Mouse (Mus musculus) hindbrain, embryonic 16.5 days (tissue): ENCODE results near the gene Gpr39. TPM values are rescaled to one million over a fixed set of nuclear protein-coding genes. Genes with fewer than 3 reads are reported as not detected.

Experiments
- ATAC-seq: fragments of 200-750 bp; cut with Nextera tagmentation; 2 replicates; pipeline ENCODE4 v1.8.0; 2017; ENCODE audit warnings: moderate TSS enrichment, moderate library complexity
- H3K27ac ChIP-seq: fragments of 300-500 bp; sonication (generic); 2 replicates; pipeline ENCODE4 v1.5.1; 2014; ENCODE audit warnings: low read depth, mild to moderate bottlenecking, control low read depth, low read length, moderate library complexity
- H3K27me3 ChIP-seq: fragments of 300-500 bp; sonication (generic); replicated peaks from 2 replicates; pipeline ENCODE4 v1.6.1; 2014; ENCODE audit warnings: low read length; ENCODE audit not compliant: control insufficient read depth, insufficient read depth
- H3K36me3 ChIP-seq: fragments of 300-500 bp; sonication (generic); 2 replicates; pipeline ENCODE4 v1.6.1; 2014; ENCODE audit warnings: mild to moderate bottlenecking, low read length, moderate library complexity, mixed read lengths; ENCODE audit not compliant: control insufficient read depth, insufficient read depth
- H3K4me1 ChIP-seq: fragments of 300-500 bp; sonication (generic); 2 replicates; pipeline ENCODE4 v1.6.1; 2014; ENCODE audit warnings: low read depth, low read length; ENCODE audit not compliant: control insufficient read depth, insufficient read depth
- H3K4me2 ChIP-seq: fragments of 300-500 bp; sonication (generic); 2 replicates; pipeline ENCODE4 v1.6.1; 2014; ENCODE audit warnings: mild to moderate bottlenecking, low read length, control low read depth, moderate library complexity
- H3K4me3 ChIP-seq: fragments of 300-500 bp; sonication (generic); 2 replicates; pipeline ENCODE4 v1.5.1; 2014; ENCODE audit warnings: mild to moderate bottlenecking, low read length, control low read depth, moderate library complexity
- H3K9ac ChIP-seq: fragments of 300-500 bp; sonication (generic); 2 replicates; pipeline ENCODE4 v1.6.1; 2014; ENCODE audit warnings: low read depth, mild to moderate bottlenecking, control low read depth, low read length, moderate library complexity
- H3K9me3 ChIP-seq: fragments of 300-500 bp; sonication (generic); 2 replicates; pipeline ENCODE4 v1.6.1; 2014; ENCODE audit warnings: mild to moderate bottlenecking, low read length, moderate library complexity; ENCODE audit not compliant: control insufficient read depth
- WGBS: fragments of 180-500 bp; shearing (Covaris S2); extraction: QIAGEN DNeasy Blood & Tissue Kit; methylation state at CpG from one replicate; pipeline ENCODE4 v1.1.7; 2014; 5-methylcytosine and 5-hydroxymethylcytosine counted together
- polyA plus RNA-seq: library from polyadenylated mRNA; unstranded; fragments of >200 nt; fragmentation: Nextera tagmentation; extraction: Ambion mirVana; gene quantifications from 2 replicates; pipeline ENCODE4 v1.2.1, GENCODE M21; 2015

Gpr39 gene
- polyA plus RNA-seq, 1 experiment from 2014 or later, result 0.16 TPM

- 94% methylated on average over 4 of the region's 4 CpGs for WGBS
- no peak overlapping the region for H3K9ac ChIP-seq
These were observed 15.9 kb upstream of the Gpr39 start for GRCm38 (mm10) chr1:125660901-125661300.

DNA sequence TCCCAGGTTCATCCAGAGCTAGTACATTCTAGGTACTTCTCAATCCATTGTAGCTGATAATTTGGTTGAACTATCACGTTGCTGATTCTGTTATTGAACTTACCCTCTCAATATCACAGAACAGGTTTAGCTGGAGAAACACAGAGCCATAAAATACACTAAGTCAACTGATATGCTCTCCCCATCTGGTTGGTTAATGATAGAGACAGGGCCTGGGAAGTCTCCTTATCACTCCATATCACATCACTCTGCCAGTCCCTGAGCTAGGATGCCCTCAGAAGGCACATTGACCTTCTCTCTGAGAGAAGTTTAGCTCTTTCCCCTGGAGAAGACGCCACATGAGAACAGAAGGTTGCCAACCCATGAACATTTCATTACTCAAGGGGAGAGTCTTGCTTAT lies 14.7 kb upstream of the Gpr39 start:
- Histone ChIP-seq H3K9ac (no peak overlapping the region), H3K36me3 (no peaks in the 10 kb centered on the region), H3K4me3 (no peak overlapping the region), H3K4me1 (no peaks in the 10 kb centered on the region), H3K4me2 (no peak overlapping the region), H3K9me3 (no peaks in the 10 kb centered on the region), H3K27me3 (no peaks in the 10 kb centered on the region), H3K27ac (no peak overlapping the region)
- WGBS, result 78% methylated on average over 2 of the region's 2 CpGs
- no peak for ATAC-seq

More at GRCm38 (mm10) chr1:125660901-125661300, 15.9 kb upstream of the Gpr39 start:
- Histone ChIP-seq H3K4me1 (no peaks in the 10 kb centered on the region), H3K27ac (no peak overlapping the region), H3K4me3 (no peak overlapping the region), H3K9me3 (no peaks in the 10 kb centered on the region), H3K27me3 (no peaks in the 10 kb centered on the region), H3K4me2 (no peak overlapping the region), H3K36me3 (no peaks in the 10 kb centered on the region)
- no peak for ATAC-seq

DNA sequence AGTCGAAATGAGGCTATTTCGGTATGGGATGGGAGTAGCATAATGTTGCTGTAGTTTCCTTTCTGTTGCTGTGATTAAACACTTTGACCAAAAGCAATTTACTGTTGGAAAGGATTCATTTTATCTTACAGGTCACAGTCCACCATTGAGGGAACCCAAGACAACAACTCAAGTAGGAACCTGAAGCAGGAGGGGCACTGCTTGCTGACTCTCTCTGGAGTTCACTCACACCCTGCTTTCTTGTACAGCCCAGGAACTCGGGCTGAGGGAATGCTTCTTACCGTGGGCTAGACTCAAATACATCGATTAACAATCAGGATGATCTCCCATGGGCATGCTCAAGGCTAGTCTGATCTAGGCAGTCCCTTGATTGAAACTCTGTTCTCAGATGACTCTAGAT lies 14.1 kb upstream of the Gpr39 start:
- Histone ChIP-seq H3K4me3 (no peak overlapping the region), H3K4me2 (no peak overlapping the region), H3K27ac (no peak overlapping the region), H3K4me1 (no peaks in the 10 kb centered on the region), H3K27me3 (no peaks in the 10 kb centered on the region), H3K36me3 (no peaks in the 10 kb centered on the region), H3K9ac (no peak overlapping the region), H3K9me3 (no peaks in the 10 kb centered on the region)
- WGBS, result 79% methylated on average over 5 of the region's 5 CpGs
- ATAC-seq, result no peak

DNA sequence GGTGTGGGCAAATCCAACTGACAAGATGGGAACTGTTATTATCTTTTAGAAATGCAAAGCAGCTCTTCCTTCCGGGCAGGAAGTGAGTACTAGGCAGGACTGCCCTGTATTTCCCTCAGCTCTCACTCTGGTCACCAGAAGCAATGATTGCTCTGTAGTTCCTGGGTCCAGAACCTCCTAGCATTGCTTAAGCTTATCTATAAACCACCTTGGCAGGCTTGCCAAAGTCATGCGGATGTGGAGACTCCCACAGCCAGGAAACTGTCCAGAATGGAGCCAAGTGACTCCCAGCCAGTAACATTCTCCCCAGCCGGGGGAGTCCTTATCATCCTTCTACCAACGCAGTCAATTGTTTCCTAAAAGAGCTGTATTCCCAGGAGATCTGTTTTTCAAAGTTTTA lies 13.7 kb upstream of the Gpr39 start:
- WGBS, result 61% methylated on average over 4 of the region's 4 CpGs
- H3K27ac ChIP-seq, result no peak overlapping the region
- H3K4me1 ChIP-seq, result no peaks in the 10 kb centered on the region
- H3K4me2 ChIP-seq, result no peak overlapping the region
- H3K4me3 ChIP-seq, result no peak overlapping the region
- no peak overlapping the region for H3K9ac ChIP-seq
- no peaks in the 10 kb centered on the region for H3K27me3 ChIP-seq
- no peaks in the 10 kb centered on the region for H3K9me3 ChIP-seq
- no peaks in the 10 kb centered on the region for H3K36me3 ChIP-seq
- ATAC-seq, result no peak

GRCm38 (mm10) chr1:125665127-125665637 lies 11.6 kb upstream of the Gpr39 start:
- H3K4me2 ChIP-seq, result no peak overlapping the region
- no peak overlapping the region for H3K9ac ChIP-seq
- 69% methylated on average over 5 of the region's 5 CpGs for whole genome bisulfite sequencing
- no peak overlapping the region for H3K4me3 ChIP-seq
- no peak for ATAC-seq
- no peaks in the 10 kb centered on the region for H3K36me3 ChIP-seq
- no peaks in the 10 kb centered on the region for H3K9me3 ChIP-seq
- no peaks in the 10 kb centered on the region for H3K4me1 ChIP-seq
- H3K27ac ChIP-seq, result no peak overlapping the region
- no peaks in the 10 kb centered on the region for H3K27me3 ChIP-seq

GRCm38 (mm10) chr1:125669035-125669434 lies 7.8 kb upstream of the Gpr39 start:
- Histone ChIP-seq H3K36me3 (no peaks in the 10 kb centered on the region), H3K27me3 (no peaks in the 10 kb centered on the region), H3K9ac (no peak overlapping the region), H3K4me3 (no peak overlapping the region), H3K4me1 (no peaks in the 10 kb centered on the region), H3K9me3 (no peaks in the 10 kb centered on the region), H3K27ac (no peak overlapping the region), H3K4me2 (no peak overlapping the region)
- ATAC-seq, result no peak
- WGBS, result 86% methylated on average over 5 of the region's 5 CpGs

- Histone ChIP-seq H3K4me1 (no peaks in the 10 kb centered on the region), H3K27me3 (no peaks in the 10 kb centered on the region), H3K36me3 (no peaks in the 10 kb centered on the region), H3K4me3 (no peak overlapping the region), H3K9ac (no peak overlapping the region), H3K27ac (no peak overlapping the region), H3K4me2 (no peak overlapping the region), H3K9me3 (no peaks in the 10 kb centered on the region)
- WGBS, result 100% methylated on average over 1 of the region's 1 CpGs
- no peak for ATAC-seq
These were observed 1.6 kb upstream of the Gpr39 start for GRCm38 (mm10) chr1:125675186-125675585.

GRCm38 (mm10) chr1:125677286-125677685 lies 491 bp downstream of the Gpr39 start:
- Histone ChIP-seq H3K9me3 (no peaks in the 10 kb centered on the region), H3K27me3 (no peaks in the 10 kb centered on the region), H3K27ac (no peak overlapping the region), H3K4me3 (no peak overlapping the region), H3K36me3 (no peaks in the 10 kb centered on the region), H3K4me1 (no peaks in the 10 kb centered on the region), H3K9ac (no peak overlapping the region), H3K4me2 (no peak overlapping the region)
- 88% methylated on average over 5 of the region's 5 CpGs for WGBS
- ATAC-seq, result no peak

DNA sequence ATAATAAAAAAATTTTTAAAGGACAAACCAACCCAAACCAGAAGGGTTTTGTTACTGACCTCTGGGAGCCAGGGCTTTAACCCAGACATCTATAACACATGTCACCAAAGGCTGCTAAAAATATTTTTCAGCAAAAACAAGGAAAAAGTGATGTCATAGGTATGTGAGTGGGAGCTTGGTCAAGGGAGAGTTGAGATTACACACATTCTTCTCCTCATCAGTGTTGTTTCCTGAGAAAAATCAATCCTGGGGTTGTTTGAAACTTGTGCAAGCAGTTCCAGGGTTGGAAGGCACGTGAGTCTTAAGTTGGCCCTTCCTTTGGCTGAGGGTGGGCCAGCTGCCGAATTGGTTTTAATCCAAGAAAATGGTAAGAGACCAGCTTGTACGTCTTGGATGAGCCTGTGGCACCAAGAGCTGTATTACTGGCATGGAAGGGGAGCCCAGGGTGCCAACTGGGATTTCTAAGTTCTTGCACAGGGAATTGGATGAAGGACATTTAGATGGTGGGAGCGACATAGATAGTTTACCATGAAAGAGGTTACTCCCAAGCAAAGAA lies 2.8 kb downstream of the Gpr39 start:
- no peak overlapping the region for H3K27ac ChIP-seq
- ATAC-seq, result no peak
- no peak overlapping the region for H3K9ac ChIP-seq
- H3K4me3 ChIP-seq, result no peak overlapping the region
- no peaks in the 10 kb centered on the region for H3K9me3 ChIP-seq
- H3K4me1 ChIP-seq, result no peaks in the 10 kb centered on the region
- H3K27me3 ChIP-seq, result no peaks in the 10 kb centered on the region
- WGBS, result 79% methylated on average over 4 of the region's 4 CpGs
- no peaks in the 10 kb centered on the region for H3K36me3 ChIP-seq
- no peak overlapping the region for H3K4me2 ChIP-seq

GRCm38 (mm10) chr1:125684423-125684822 lies 7.6 kb downstream of the Gpr39 start:
- Histone ChIP-seq H3K9me3 (no peaks in the 10 kb centered on the region), H3K27ac (no peak overlapping the region), H3K27me3 (no peaks in the 10 kb centered on the region), H3K4me2 (no peak overlapping the region), H3K36me3 (no peaks in the 10 kb centered on the region), H3K9ac (no peak overlapping the region), H3K4me1 (no peaks in the 10 kb centered on the region), H3K4me3 (no peak overlapping the region)
- no peak for ATAC-seq
- WGBS, result 84% methylated on average over 3 of the region's 3 CpGs
